Mouse (Mus musculus) embryo, embryonic 11.5 days (tissue): ENCODE measurements around the gene Eif2ak4.

Experiments
- DNase-seq: peaks from one replicate; pipeline ENCODE4 v3.0.0-alpha.2; 2012; ENCODE audit warnings: low read depth, low spot score

The Eif2ak4 gene

GRCm38 (mm10) chr2:118509688-118510446 is 121.4 kb downstream of the Eif2ak4 start:
- DNase-seq, result no peak

GRCm38 (mm10) chr2:118510447-118511310 is 122.3 kb downstream of the Eif2ak4 start:
- no peak for DNase-seq

DNA sequence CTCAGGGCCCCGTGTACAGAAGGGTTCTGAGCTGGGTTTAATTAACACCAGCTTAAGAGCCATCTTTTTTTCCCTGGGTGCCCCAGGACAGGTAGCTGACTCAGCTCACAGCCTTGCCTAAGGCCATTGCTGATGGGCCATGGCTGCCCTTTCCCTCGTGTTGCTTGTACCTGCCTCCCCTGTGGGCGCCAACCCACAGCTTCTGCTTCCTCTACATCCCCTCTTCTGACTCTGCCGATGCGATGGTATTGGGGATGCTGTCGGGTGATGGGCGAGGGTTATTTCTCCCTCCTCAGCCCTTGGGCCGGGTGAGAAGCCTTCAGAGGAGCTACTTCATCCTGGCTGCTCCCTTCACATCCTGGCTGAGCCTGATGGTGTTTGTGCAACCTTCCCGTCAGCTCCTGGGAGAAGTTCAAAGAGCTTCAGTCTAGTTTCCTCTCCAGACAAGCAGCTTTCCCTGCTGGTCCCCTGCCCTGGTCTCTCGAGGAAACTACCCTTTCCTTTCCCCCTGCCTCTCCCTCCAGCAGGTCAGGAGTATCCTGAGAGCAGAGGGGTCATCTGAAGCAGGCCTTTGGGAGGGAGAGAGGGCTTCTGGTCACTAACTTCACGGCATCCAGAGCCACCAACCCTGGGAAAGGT is 123.5 kb downstream of the Eif2ak4 start:
- DNase-seq, result no peak

- no peak for DNase-seq
These were observed 124.3 kb downstream of the Eif2ak4 start for GRCm38 (mm10) chr2:118512418-118513377.

GRCm38 (mm10) chr2:118520042-118520933 is 131.9 kb downstream of the Eif2ak4 start:
- no peak for DNase-seq

- DNase-seq, result no peak
These were observed 133.8 kb downstream of the Eif2ak4 start for GRCm38 (mm10) chr2:118522265-118522664.

DNA sequence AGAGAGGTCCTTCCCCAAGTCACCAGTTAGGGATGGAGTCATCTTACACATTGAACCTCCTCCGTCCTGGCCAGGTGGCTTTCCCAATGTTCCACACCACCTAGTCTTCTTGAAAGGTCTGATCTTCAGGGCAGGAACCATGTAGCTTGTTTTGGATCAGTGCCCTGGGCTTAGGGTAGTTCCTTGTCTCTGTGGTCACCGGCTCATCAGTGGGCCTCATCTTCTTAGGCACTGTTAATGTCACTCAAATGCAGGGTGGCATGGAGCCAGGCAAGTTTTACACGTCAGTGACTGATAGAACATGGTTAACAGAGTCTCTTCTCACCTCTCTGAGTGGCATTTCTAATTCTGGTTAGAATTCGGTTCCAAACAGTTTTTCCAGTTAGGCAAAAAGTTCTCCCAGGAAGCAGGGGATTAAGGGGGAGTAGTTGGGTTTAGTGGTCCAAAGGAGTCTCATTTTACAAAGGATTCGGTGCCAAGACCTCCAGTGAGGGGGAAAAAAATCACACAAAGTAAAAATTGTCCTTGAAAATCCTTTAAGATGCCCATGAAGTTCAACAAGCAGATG is 134.8 kb downstream of the Eif2ak4 start:
- DNase-seq, result no peak

GRCm38 (mm10) chr2:118524811-118525210 is 136.4 kb downstream of the Eif2ak4 start:
- no peak for DNase-seq
